Mouse (Mus musculus) small intestine, adult 2 months (tissue): ENCODE data around the gene Mroh2a.

Source experiments
- CTCF ChIP-seq: fragments of 200-500 bp; IDR thresholded peaks from 2 replicates; pipeline ENCODE4 v1.5.1; 2012; ENCODE audit warnings: low read depth, mild to moderate bottlenecking, control low read depth, inconsistent platforms, low read length, moderate library complexity, mixed read lengths; ENCODE audit not compliant: insufficient replicate concordance, insufficient read length; ENCODE audit errors: extremely low read depth
- POLR2A ChIP-seq: fragments of 200-500 bp; IDR thresholded peaks from 2 replicates; pipeline ENCODE4 v1.6.1; 2012; ENCODE audit warnings: low read depth, mild to moderate bottlenecking, control low read depth, inconsistent platforms, low read length, moderate library complexity

GRCm38 (mm10) chr1:88213061-88213460 lies 13.7 kb upstream of the Mroh2a start:
- TF ChIP-seq POLR2A (no peak), CTCF (no peak)
